Mouse (Mus musculus): ENCODE measurements around the gene Igsf3. TPM values are rescaled to one million over a fixed set of nuclear protein-coding genes. Genes with fewer than 3 reads are reported as not detected.

The Igsf3 gene
- polyA plus RNA-seq, 2 experiments: 1.3 to 3.2 TPM

DNA sequence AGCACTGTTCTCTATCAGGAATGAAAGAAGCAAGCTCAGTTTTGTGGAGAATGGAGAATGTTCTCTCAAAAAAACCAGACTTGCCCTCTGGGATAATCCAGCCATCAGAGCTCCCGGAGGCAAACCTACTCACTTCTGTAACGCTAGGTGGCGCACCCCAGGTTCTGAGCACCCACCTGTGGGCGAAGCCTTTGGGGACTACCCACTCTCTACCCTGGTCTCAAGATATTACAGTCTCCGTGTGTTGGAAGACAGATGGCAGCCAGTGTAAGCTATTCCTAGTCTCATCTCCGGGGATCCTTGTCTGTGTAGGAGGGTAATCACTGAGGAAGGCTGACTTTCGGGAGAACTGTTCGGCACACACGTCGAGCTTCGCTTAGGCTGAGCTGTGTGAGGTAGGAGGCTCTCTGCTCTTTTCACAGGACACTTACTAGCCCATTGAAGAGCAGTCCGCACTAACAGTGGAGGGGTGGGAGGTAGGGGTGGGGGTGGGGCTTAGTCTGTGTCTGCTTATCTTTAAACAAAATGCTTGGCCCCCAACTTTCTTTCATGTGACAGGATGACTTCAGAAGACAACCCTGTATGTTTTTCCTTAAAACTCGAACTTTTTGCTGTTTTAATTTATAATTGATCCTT is 4.4 kb upstream of the Igsf3 start:
- Histone ChIP-seq H3K9ac (replicated peaks) (peak overlapping the region; percentile 35), H3K27ac (peak overlapping the region; percentile 38), H3K36me3 (replicated peaks; ENCODE audit: control insufficient read depth, insufficient read depth, low read depth) (no peaks in the 10 kb centered on the region), H3K4me3 (ENCODE audit: insufficient read depth in 1 of 2, low read depth in 2 of 2, low read length in 2 of 2) (peak overlapping the region; percentile 40 to 58), H3K4me1 (replicated peaks; ENCODE audit: control insufficient read depth in 2 of 2, insufficient read depth in 2 of 2, low read length in 1 of 2) (peaks cover 13 to 39% of the 10 kb centered on the region in 2 experiments), H3K4me2 (ENCODE audit: low read depth) (peak overlapping the region; percentile 67), H3K9me3 (ENCODE audit: control insufficient read depth, low read length) (no peaks in the 10 kb centered on the region), H3K27me3 (ENCODE audit: control insufficient read depth, insufficient read depth, low read length) (no peaks in the 10 kb centered on the region)
- 16% methylated on average over 13 of the region's 13 CpGs for WGBS (ENCODE audit: insufficient replicate concordance)
- ATAC-seq (ENCODE audit: insufficient read depth) (peak; percentile 65), DNase-seq (ENCODE audit: low read depth in 3 of 3, low spot score in 3 of 3) (peak; percentile 61 to 70 (median 66))
- TF ChIP-seq CTCF (IDR thresholded peaks at IDR 0.05; ENCODE audit: low read depth): peak; percentile 96
- no peak for TF ChIP-seq EP300 (IDR thresholded peaks at IDR 0.05; ENCODE audit: low read depth)

- ATAC-seq (ENCODE audit: insufficient read depth): peak; percentile 47; the same call in 1 of the 2 replicates
- H3K27me3 ChIP-seq (ENCODE audit: control insufficient read depth, insufficient read depth, low read length): no peaks in the 10 kb centered on the region
- TF ChIP-seq CTCF (IDR thresholded peaks at IDR 0.05; ENCODE audit: low read depth) (no peak), EP300 (IDR thresholded peaks at IDR 0.05; ENCODE audit: low read depth) (no peak)
Measured at GRCm38 (mm10) chr3:101377256-101378024, 557 bp downstream of the Igsf3 start.

GRCm38 (mm10) chr3:101378102-101378501 is 1.2 kb downstream of the Igsf3 start:
- TF ChIP-seq CTCF (IDR thresholded peaks at IDR 0.05; ENCODE audit: low read depth): no peak
- no peak for TF ChIP-seq EP300 (IDR thresholded peaks at IDR 0.05; ENCODE audit: low read depth)
- Histone ChIP-seq H3K4me2 (ENCODE audit: low read depth) (peak overlapping the region; percentile 92), H3K27me3 (ENCODE audit: control insufficient read depth, insufficient read depth, low read length) (no peaks in the 10 kb centered on the region), H3K4me3 (ENCODE audit: insufficient read depth in 1 of 2, low read depth in 2 of 2, low read length in 2 of 2) (peak overlapping the region; percentile 64 to 69), H3K9ac (replicated peaks) (peak overlapping the region; percentile 73), H3K4me1 (replicated peaks; ENCODE audit: control insufficient read depth in 2 of 2, insufficient read depth in 2 of 2, low read length in 1 of 2) (peaks cover 2 to 39% of the 10 kb centered on the region in 2 experiments), H3K36me3 (replicated peaks; ENCODE audit: control insufficient read depth, insufficient read depth, low read depth) (no peaks in the 10 kb centered on the region), H3K9me3 (ENCODE audit: control insufficient read depth, low read length) (no peaks in the 10 kb centered on the region), H3K27ac (no peak overlapping the region)
- WGBS (ENCODE audit: insufficient replicate concordance): 2% methylated on average over 12 of the region's 12 CpGs
- ATAC-seq (ENCODE audit: insufficient read depth): no peak
- DNase-seq (ENCODE audit: low read depth in 3 of 3, low spot score in 3 of 3): no peak

More at GRCm38 (mm10) chr3:101377256-101378024, 557 bp downstream of the Igsf3 start:
- peak overlapping the region; percentile 92 for H3K4me2 ChIP-seq (ENCODE audit: low read depth)
- no peak overlapping the region for H3K27ac ChIP-seq
- under 1% methylated on average over 62 of the region's 62 CpGs for WGBS (ENCODE audit: insufficient replicate concordance)
- peaks cover 8 to 44% of the 10 kb centered on the region in 2 experiments for H3K4me1 ChIP-seq (replicated peaks; ENCODE audit: control insufficient read depth in 2 of 2, insufficient read depth in 2 of 2, low read length in 1 of 2)
- H3K9me3 ChIP-seq (ENCODE audit: control insufficient read depth, low read length): no peaks in the 10 kb centered on the region
- no peak for DNase-seq (ENCODE audit: low read depth in 3 of 3, low spot score in 3 of 3)
- H3K9ac ChIP-seq (replicated peaks): peak overlapping the region; percentile 73
- no peaks in the 10 kb centered on the region for H3K36me3 ChIP-seq (replicated peaks; ENCODE audit: control insufficient read depth, insufficient read depth, low read depth)
- peak overlapping the region; percentile 64 to 69 for H3K4me3 ChIP-seq (ENCODE audit: insufficient read depth in 1 of 2, low read depth in 2 of 2, low read length in 2 of 2)

DNA sequence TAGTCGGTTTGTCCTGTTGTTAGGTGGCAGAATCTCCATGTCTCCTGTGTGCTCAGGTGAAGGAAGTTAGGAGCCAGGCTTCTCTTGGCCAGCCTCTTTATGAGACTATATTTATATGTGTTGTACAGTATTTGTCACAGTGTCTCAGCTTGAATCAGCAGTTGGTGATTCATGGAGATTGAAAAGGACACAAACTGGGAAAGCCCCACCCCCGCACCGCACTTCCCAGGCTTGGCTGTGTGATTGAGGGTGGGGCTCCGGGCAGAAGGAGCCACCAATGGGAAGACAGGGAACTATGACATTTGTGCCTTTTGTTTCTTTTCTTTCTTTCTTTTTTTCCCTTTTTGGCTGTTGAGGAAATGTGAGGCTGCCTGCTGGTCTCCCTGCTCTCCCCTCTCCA is 2.9 kb downstream of the Igsf3 start:
- Histone ChIP-seq H3K9ac (replicated peaks) (no peak overlapping the region), H3K4me3 (ENCODE audit: insufficient read depth in 1 of 2, low read depth in 2 of 2, low read length in 2 of 2) (no peak overlapping the region), H3K36me3 (replicated peaks; ENCODE audit: control insufficient read depth, insufficient read depth, low read depth) (no peaks in the 10 kb centered on the region), H3K4me1 (replicated peaks; ENCODE audit: control insufficient read depth in 2 of 2, insufficient read depth in 2 of 2, low read length in 1 of 2) (peaks cover 0 to 26% of the 10 kb centered on the region in 2 experiments; a peak in 2 of 4 replicates), H3K27me3 (ENCODE audit: control insufficient read depth, insufficient read depth, low read length) (no peaks in the 10 kb centered on the region), H3K27ac (no peak overlapping the region), H3K9me3 (ENCODE audit: control insufficient read depth, low read length) (no peaks in the 10 kb centered on the region), H3K4me2 (ENCODE audit: low read depth) (no peak overlapping the region)
- TF ChIP-seq EP300 (IDR thresholded peaks at IDR 0.05; ENCODE audit: low read depth) (no peak), CTCF (IDR thresholded peaks at IDR 0.05; ENCODE audit: low read depth) (no peak)
- no peak for DNase-seq (ENCODE audit: low read depth in 3 of 3, low spot score in 3 of 3)
- WGBS (ENCODE audit: insufficient replicate concordance): 70% methylated on average over 4 of the region's 4 CpGs
- ATAC-seq (ENCODE audit: insufficient read depth): no peak

DNA sequence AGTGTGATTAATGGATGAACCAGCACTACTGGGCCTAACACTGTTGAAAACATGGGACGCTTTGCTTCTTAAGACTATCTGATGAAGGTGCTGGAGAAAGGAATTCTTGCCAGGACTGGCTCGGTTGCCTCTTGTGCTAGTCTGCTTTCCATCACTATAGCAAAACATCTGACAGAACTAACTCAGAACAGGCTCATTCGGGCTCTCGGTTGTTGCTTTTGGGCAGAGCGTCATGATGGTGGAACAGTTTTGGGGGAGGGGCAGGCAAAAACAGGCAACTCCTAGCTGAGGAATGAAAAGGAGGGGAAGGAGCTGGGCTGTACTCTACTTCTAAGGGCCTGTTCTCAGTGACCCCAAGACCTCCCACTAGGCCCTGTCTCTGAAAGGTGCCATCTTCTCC is 4.8 kb downstream of the Igsf3 start:
- H3K9ac ChIP-seq (replicated peaks): no peak overlapping the region
- H3K27me3 ChIP-seq (ENCODE audit: control insufficient read depth, insufficient read depth, low read length): no peaks in the 10 kb centered on the region
- H3K4me1 ChIP-seq (replicated peaks; ENCODE audit: control insufficient read depth in 2 of 2, insufficient read depth in 2 of 2, low read length in 1 of 2): peaks cover 0 to 22% of the 10 kb centered on the region in 2 experiments; a peak in 2 of 4 replicates
- H3K4me2 ChIP-seq (ENCODE audit: low read depth): no peak overlapping the region
- WGBS (ENCODE audit: insufficient replicate concordance): 71% methylated on average over 5 of the region's 5 CpGs
- DNase-seq (ENCODE audit: low read depth in 3 of 3, low spot score in 3 of 3): no peak
- H3K27ac ChIP-seq: no peak overlapping the region
- no peak for ATAC-seq (ENCODE audit: insufficient read depth)
- H3K9me3 ChIP-seq (ENCODE audit: control insufficient read depth, low read length): no peaks in the 10 kb centered on the region
- H3K36me3 ChIP-seq (replicated peaks; ENCODE audit: control insufficient read depth, insufficient read depth, low read depth): no peaks in the 10 kb centered on the region
- TF ChIP-seq EP300 (IDR thresholded peaks at IDR 0.05; ENCODE audit: low read depth) (no peak), CTCF (IDR thresholded peaks at IDR 0.05; ENCODE audit: low read depth) (no peak)
- H3K4me3 ChIP-seq (ENCODE audit: insufficient read depth in 1 of 2, low read depth in 2 of 2, low read length in 2 of 2): no peak overlapping the region

Measured in liver, embryonic 14.5 days (tissue).